Mouse (Mus musculus) stomach, postnatal 0 days (tissue): ENCODE results near the gene Castor1.

Experiments used
- CTCF ChIP-seq: IDR thresholded peaks from 2 replicates; pipeline ENCODE4 v1.5.1; 2016; ENCODE audit warnings: antibody characterized with exemption, low read depth, mild to moderate bottlenecking, moderate library complexity
- EP300 ChIP-seq: optimal IDR thresholded peaks from 2 replicates; pipeline ENCODE3; 2016; ENCODE audit warnings: antibody characterized with exemption

DNA sequence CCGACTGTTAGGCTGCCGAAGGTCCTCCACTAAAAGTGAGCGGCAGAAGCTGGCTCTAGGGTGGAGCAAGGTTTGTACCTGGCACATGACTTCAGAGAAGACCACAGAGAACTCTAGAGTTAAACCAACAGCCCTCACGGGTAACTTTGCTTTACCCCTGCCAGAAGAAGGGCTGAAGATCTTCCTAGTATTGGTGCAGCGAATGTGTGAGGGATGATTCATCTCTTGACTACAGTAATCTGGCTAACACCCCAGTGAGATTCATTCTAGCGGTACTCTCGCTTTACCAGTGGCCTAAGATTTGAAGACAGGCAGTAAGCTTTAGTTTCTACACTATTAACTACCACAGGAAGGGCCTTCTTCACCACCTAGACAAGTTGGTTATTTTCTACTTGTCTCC is 12.1 kb upstream of the Castor1 start:
- no peak for TF ChIP-seq CTCF
- no peak for TF ChIP-seq EP300
